Mouse (Mus musculus) naive thymus-derived CD4-positive, alpha-beta T cell, adult 2 months (primary cell): ENCODE results near the gene Bpifa5.
A peak's percentile ranks its signal among the peaks of the same experiment; 100 is the strongest.
"Not testable (repeated sequence)": the region's sequence is repeated elsewhere in the genome, so short reads cannot be mapped to it uniquely, and the experiment has no call there.

ENCODE experiments used
- DNase-seq: peaks from one replicate; pipeline ENCODE4 v3.0.0-alpha.2; 2011; ENCODE audit warnings: low read depth

Gene Bpifa5

DNA sequence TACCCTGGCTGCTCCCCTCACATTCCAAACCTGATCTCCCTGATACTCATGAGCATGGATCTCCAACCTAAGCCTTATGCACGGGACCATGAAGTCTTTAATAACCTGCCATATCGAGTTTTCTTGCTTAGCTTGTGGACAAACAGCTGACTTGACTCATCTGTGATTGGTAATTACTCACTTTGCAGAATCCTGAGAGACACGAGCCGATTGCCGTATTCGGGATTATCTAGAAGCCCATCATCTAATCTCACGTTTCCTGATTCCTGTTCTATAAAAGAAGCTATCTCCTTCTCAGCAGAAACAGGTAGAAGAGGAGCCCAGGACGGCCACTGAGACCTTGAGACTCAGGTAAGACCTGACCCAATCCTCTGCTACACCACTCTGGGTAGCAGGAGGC lies at the start of gene Bpifa5:
Gene Bpifa5, plus strand, starts transcription at position 301 of the 400 bp plus-strand sequence.
- DNase-seq: no peak

DNA sequence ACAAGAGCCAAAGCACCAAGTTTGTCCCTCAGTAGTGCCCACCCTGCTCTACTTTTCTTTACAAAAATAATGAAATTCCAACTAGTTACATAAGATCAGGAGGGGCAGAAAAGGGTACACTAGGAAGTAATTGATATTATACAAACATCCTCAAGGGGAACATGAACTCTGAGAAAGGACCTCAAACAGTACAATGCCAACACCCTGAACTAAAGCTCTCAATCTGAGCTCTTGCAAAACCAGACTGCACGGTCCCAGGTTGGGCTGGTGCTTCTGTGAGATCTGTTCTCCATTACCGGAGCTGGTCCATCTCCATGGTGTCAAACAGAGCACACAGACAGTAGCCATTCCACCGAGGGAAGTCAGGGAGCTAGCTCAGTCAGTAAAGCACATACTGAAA lies 45.0 kb upstream of the Bpifa5 start:
- DNase-seq: no peak

DNA sequence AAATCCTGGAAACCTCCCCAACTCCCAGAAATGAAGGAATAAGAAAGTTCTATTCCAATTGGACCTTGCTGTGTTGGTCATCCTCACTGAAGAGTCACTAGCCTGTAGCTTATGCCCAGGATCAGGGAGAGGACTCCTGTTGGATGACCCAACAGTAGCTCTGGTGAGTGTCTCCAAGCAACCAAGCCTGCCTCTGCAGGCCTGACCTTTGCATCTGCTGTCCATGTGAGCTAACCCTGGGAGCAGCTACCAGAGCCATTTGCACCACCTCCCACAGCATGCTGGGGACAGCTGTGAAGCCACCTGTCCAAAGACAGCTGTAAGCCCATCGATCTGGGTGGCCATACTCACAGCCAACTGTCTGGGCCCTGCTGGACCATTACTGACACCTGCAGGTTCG lies 32.3 kb upstream of the Bpifa5 start, which contains the start of gene Bpifa3:
Gene Bpifa3, plus strand, starts transcription at position 217 of the 400 bp plus-strand sequence.
- no peak for DNase-seq

DNA sequence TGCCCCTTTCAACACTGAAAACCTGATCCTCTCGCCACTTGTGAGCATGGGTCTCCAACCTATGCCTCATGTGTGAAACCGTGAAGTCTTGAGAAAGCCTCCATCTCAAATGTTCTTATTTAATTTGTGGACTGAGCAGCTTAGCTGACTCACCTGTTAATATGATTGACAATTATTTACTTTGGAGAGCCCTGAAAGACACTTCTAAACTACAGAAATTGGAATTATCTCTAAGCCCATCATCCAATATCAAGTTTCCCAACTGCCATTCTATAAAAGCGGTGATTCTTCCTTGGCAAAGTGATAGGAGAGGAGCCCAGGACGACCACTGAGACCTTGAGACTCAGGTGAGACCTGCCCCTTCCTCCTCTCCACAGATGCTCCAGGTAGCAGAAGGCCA lies 19.8 kb upstream of the Bpifa5 start, which contains the start of gene Bpifa1:
Gene Bpifa1, plus strand, starts transcription at position 301 of the 400 bp plus-strand sequence.
- no peak for DNase-seq

DNA sequence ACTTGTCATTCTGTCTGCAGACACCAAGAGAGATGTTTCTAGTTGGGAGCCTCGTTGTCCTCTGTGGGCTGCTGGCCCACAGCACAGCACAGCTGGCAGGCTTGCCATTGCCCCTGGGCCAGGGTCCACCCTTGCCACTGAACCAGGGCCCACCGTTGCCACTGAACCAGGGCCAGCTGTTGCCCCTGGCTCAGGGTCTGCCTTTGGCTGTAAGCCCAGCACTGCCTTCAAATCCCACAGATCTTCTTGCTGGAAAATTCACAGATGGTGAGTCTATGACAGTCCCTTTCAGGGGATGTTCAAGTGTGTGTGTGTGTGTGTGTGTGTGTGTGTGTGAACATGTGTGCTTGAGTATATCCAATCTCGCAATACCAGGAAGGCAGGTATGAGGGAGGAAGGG lies 18.7 kb upstream of the Bpifa5 start:
- DNase-seq: no peak

DNA sequence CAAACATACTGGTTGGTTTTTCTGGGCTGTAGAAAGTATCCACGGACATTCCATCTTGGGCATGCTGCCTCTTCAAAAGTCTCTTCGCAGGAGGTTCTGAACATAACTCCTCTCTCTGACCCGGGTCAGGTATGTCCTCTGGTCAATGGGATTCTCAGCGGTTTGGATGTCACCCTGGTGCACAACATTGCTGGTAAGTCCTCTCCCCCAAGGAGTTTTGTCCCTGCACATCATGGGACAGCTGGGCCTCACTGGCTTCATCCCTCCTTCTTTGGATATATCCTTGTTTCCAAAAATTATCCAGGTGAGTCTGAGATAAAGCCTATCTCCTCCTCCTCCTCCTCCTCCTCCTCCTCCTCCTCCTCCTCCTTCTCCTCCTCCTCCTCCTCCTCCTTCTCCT lies 14.9 kb upstream of the Bpifa5 start:
- no peak for DNase-seq

DNA sequence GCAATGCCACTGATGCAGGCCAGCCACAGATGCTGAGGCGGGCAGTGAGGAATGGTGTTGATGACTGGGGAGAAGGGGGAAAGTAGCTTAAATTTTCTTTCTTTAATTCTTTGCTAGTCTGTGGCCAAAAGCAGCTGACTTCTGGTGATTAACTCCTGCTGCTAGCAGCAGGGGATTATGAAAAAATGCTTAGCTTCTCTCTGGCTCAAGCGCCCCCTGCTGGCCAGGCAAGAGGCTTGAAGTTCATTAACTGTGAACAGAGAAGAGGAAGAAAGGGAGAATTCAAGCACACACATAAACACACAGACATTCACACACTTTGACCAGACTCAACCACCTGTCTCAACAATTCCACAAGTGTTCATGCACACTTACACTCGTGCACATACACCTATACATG lies 4.0 kb upstream of the Bpifa5 start:
- DNase-seq: peak; percentile 11

DNA sequence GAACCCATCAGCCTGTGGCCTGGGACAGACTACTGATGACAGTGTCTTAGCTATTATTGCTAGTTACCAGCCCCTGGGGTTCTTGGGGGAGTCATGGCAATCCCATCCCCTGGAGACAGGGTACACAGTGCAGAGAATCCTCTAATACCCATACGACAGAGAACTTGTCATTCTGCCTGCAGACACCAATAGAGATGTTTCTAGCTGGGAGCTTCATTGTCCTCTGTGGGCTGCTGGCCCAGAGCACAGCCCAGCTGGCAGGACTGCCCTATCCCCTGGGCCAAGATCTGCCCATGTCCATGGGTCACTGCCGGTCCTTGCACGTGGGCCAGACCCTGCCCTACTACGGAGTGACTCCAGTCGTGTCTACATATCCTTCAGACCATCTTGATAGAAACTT lies 899 bp downstream of the Bpifa5 start:
- no peak for DNase-seq

DNA sequence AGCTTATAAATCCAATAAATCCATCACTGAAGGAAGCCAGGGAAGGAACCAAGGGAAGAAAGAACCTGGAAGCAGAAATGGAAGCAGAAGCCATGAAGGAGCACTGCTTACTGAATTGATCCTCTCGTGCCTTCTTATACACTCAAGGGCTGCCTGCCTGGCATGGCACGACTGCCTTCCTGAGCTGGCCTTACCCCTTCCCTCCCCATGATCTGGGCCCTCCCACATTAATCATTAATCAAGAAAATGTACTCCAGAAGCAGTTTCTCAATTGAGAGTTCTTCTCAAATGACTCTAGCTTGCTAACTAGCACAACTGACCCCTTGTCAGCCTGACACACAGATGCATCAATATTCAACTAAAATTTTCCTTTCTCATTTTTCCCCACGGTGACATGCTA lies 6.8 kb downstream of the Bpifa5 start:
- DNase-seq: no peak

DNA sequence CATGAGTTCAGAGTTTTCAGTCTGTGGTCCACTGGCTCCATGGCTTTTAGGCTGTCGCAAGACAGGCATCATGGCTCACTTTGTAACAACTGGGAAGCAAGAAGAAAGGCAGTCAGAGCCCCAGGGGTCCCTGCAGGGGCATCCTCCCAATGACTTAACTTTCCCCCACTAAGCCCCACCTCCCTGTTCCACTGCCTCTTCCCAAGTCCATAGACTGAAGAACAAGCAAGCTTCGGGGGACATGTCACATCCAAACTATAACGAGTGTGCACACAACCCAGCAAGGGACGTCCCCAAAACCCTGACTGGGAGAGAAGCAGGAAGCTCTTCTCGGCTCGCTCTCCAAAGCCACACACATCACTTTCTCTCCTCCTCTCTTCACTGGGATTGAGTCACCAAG lies 9.2 kb downstream of the Bpifa5 start:
- no peak for DNase-seq

DNA sequence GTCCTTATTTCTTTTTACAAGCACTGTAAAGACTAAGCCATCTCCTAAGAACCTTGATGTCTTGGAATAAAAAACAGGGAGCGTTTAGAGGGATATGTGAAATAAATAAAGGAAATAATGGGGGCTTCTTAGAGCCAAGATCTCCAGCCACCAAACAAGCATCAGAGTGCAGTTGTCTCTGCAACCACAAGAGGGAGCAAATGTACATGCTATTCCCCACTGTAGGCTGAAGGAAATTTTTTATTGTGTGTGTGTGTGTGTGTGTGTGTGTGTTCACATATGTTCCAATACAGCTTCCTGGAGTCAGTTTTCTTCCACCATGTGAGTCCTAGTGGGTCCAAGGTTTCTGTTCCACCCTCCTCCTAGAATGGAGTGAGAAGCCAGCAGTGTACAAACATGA lies 10.9 kb downstream of the Bpifa5 start:
- peak; percentile 8 for DNase-seq

DNA sequence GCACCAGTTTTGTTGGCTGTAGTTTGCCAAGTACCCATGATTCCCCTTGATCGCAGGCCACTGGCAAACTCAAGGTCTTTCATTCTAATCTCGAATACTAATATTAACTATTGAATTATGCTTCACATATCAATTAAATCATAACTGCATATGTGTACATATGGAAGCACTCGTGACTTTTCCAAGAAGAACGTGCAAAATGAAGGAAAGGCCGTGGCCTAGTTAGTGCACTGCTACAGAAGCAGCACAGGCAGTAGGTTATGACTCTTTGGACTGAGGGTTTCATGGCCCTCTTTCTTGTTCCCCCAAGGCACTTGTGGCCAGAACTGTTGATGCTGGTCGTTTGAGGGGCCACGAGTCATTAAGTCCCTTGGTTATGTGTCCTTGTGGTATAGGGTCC lies 19.5 kb downstream of the Bpifa5 start:
- not testable (repeated sequence) for DNase-seq

DNA sequence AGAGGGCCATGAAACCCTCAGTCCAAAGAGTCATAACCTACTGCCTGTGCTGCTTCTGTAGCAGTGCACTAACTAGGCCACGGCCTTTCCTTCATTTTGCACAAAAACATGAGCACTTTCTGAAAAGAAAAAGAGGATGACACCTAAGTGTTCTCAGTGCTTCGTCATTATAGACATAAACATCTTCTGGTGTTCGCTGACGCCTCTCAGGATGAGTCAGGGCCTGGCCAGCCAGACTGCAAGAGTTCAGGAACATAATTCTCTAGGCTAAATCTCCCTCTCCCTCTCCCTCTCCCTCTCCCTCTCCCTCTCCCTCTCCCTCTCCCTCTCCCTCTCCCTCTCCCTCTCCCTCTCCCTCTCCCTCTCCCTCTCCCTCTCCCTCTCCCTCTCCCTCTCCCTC lies 20.7 kb downstream of the Bpifa5 start:
- DNase-seq: not testable (repeated sequence)

DNA sequence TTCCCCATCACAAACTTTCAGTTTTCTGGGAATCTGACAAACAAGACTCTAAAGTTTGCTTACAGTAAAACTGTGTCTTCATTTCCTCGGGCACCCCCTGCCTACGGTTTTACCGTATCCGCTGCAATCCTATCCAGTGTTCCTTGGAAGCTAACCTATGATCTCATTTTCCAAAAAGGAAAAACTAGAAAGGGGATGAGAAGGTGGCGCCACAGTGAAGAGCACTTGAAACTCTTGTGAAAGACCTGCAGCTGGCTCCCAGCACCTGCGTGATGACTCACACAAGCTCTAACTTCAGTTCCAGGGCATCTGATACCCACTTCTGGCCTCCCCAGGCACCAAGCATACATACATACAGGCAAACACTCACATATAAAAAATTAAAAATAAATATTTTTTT lies 22.9 kb downstream of the Bpifa5 start:
- DNase-seq: no peak

DNA sequence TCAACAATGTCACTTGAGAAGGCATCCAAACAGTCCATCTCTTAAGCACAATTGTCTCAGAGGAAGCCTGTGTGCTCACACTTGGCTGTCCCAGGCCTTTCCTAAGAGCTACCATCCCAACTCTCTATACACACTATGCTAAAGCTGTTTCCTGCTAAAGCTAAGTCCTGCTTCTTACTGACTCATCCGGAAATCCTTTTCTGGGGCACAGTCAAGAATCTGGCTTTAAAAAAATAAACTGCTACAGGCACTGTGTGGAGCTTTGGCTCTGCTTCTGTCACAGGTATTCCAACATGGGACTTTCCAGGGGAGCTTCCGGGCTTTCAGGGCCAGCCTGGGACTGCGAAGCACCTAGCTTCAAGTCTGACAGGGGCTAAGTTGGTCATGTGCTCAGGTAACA lies 23.3 kb downstream of the Bpifa5 start:
- no peak for DNase-seq

DNA sequence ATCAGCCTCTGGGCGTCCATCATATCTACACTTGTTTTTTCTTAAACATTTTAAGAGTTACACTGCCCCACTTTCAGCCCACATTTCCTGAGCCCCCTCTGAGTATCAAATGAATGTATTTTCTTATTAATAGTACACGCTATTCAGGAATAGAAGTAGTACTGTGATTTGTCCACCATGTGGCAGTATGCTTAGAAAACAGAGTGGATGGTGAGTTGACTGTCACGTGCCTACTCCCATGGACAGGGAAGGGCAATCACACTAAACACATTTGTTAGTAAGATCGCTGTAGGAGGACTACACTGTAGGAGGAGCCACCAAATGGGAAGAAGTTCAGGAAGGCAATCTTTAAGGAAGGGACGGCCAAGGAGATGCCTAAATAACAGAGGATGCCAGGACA lies 25.1 kb downstream of the Bpifa5 start:
- DNase-seq: no peak

DNA sequence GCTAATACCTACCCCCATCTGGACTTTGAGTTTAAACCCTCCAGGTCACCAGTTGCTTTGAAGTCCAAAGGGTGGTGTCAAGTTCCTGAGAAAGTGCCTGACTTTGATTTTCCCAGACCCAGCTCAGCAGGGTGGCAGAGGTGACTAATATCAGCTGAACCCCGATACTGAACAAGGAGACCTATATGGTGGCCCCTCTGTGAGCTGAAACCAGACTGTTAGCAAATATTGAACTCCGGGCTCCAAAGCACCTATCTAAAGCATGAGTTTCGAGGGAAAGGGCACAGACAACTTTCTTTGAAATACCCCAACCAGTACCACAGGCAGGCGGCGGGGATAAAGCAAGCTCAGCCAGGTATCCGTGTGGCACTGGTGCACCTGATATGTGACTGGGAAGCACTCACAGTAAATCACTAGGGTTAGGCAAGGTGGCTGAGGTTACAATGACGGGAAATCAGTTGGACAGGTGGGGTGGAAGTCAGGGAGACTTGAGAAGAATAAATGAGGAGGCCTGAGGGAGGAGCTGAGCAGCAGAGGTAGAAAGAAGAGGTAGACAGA lies 27.5 kb downstream of the Bpifa5 start:
- no peak for DNase-seq

DNA sequence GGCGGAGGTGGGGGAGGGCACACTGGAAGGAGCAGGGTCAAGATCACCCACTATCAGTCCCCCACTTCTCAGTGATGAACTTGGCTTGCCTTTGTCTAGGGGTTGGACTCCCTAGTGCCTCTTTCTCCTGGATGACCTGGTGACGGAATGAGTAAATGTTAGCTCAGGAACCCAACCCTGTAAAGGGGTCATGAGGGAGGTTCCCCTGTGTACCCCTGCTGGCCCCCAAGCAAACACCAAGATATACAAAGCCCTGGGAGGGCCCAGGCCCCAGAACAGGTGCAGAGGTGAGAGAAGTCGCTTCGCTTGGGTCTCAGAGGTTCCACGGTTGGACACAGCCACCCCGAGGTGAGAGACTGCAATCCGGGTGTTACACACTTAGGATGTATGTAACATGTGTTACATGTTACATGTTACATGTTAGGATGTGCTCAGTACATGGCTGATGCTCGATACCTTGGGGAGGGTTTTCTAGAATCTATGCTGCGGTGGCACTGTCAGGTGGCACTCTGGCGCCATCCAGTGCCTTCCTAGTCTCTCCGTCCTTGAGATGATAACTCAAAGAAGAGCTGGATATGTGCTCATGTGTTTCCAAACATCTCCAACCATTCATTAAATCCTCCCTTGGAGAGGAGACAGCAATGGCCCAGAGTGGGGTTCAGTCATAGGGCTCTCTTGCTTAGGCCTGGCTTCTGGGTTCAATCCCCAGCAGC lies 28.3 kb downstream of the Bpifa5 start, which contains the start of gene Bpifb1:
Gene Bpifb1, plus strand, starts transcription at position 273 of the 713 bp plus-strand sequence.
- DNase-seq: no peak

DNA sequence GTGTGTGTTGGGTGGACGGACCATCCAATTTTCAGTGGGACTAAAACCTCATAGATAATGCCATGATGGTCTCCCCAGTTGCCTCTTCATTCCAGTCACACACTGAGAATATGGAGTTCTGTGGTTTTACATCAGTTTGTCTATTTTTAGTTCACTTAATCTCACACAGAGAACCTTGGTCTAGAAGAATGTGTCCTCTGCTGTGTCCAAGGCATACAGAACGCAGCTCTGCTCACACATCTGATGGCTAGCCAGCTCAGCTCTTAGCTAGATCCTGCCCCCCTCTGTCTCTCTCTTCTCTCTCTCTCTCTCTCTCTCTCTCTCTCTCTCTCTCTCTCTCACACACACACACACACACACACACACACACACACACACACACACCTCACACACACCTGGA lies 29.7 kb downstream of the Bpifa5 start:
- DNase-seq: no peak

DNA sequence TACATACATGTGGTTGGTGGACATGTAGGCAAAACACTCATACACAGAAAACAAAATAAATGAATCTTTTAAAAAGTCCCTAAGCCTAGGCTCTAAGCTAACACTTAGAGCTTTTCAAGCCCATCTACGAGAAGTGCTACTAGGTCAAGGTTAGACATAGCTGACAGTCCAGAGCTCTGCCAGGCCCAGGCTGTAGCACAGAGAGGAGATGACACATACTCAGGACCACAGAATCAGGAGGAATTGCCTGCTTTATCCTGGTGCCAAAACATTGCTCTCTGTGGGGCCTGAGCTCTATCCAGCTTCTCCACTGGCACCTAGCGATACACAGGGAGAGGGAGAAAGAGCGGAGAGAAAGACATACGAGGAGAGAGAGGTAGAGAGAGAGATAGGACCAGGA lies 30.7 kb downstream of the Bpifa5 start:
- no peak for DNase-seq

DNA sequence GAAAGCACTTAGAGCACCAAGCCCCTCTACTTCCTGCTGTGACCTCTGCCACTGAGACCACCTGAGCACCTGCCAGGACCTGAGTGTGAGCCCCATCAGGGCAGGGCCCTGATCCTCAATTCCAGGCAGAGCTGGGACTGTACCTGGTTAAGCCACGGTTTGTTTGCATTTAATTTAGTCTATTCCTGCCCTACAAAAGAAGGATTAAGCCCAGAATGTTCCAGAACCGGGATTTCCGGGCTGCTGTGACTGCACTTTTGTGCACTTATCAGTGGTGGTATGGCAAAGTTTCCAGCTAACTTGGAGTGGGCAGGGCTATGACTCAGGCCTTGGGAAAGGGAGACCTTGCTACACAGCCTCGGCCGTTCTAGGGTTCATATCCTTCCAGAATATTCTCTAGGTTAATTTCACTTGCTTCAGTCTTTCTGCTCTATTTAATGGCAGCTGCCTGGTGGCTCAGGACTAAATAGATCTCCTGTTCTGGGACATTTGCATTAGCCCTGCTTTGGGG lies 31.6 kb downstream of the Bpifa5 start:
- DNase-seq: no peak

DNA sequence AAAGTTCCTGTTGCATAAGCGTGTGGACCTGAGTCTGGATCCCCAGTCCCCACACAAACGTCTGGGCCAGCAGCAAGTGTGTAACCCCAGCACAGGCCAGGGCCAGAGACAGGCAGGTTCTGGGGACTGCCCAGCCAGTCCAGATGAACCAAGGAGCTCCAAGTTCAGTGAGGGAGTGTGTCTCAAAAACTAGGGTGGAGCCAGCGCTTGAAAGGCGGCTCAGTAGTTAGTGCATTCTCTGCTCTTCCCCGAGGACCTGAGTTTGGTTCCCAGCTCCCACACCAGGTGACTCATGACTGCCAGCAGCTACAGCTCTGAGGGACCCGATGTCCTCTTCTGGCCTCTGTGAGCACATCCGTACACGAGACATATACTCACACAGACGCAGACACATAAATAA lies 34.6 kb downstream of the Bpifa5 start:
- no peak for DNase-seq

DNA sequence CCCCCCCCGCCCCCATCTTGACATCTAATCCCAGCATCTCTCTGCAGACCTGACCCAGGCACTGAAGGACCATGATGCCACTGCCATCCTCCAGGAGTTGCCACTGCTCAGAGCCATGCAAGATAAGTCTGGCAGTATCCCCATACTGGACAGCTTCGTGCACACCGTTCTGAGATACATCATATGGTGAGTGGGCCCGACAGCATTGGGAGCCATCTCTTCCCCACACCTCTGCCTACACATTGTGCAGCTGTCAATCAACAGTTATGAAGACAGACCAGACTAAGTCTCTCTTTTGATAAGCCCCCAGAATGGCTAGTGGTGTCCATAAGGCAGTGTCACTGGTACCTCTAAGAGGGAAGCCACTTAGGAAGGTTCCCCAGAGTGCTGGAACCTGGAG lies 42.2 kb downstream of the Bpifa5 start:
- DNase-seq: no peak

DNA sequence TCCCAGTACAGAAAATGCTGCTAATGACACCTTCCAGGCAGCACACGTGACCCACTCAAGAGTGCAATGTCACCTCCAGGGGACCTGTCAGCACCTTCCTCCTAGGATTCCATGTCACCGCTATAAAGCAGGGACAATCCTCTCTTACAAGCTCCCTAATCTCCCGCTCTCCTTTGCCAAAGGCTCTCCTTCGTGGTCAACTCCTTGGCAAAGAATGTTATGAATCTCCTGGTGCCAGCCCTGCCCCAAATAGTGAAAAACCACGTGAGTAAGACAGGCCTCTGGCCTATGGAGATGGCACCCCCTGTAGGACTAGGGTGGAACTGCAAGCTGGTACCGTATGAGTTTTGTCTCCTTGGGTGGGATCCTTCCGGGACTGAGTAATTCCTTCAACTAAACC lies 44.5 kb downstream of the Bpifa5 start:
- DNase-seq: peak; percentile 8
